Mouse (Mus musculus) small intestine, adult 2 months (tissue): ENCODE results near the gene Dock4.

Experiments used
- CTCF ChIP-seq: fragments of 200-500 bp; IDR thresholded peaks from 2 replicates; pipeline ENCODE4 v1.5.1; 2012; ENCODE audit warnings: low read depth, mild to moderate bottlenecking, control low read depth, inconsistent platforms, low read length, moderate library complexity, mixed read lengths; ENCODE audit not compliant: insufficient replicate concordance, insufficient read length; ENCODE audit errors: extremely low read depth
- POLR2A ChIP-seq: fragments of 200-500 bp; IDR thresholded peaks from 2 replicates; pipeline ENCODE4 v1.6.1; 2012; ENCODE audit warnings: low read depth, mild to moderate bottlenecking, control low read depth, inconsistent platforms, low read length, moderate library complexity

DNA sequence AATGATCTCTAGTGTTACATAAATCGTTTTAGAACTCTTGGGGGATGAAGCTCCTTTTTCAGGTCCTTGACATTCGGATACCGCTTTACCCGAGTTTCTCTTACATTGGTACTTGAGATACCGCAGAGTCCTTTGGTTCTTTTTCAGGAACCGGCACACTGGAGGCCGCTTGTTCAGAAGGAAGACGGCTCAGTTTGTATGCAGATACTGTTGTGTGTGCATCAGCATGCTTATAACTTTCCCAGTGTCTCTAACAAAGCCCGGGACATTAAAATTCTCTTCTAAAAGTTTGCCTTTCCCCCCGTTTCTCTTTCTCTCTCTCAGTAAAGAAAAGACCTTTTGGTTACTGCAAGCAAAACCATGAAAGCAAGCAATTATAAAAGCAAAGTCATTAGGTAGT lies 45.9 kb upstream of the Dock4 start:
- TF ChIP-seq CTCF (no peak), POLR2A (no peak)
